8 mouse cellular contexts compared by ENCODE assay signal in the genomic region with DNA sequence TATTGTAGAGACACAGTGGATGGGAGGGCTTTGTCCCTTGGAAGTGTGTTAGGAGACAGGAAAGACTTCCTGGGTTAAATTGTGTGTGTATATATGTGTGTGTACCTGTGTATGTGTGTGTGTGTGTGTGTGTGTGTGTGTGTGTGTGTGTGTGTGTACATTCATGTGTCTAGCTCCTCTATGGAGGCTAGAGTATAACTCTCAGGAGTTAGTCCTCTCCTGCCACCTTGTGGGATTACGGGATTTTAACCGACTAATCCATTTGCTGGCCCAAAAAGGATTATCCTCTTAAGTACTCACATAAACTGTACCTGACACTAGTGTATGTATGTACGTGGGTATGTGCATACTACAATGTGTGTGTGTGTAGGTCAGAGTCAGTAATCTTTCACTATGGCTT.
DNase-seq lines count a peak whose midpoint lies in the region; ATAC-seq lines count a peak whose summit lies in the region.

No protein-coding gene starts in this region.

- peak; percentile 52; the same call in 1 of the 2 replicates for ATAC-seq in embryonic facial prominence, embryonic 12.5 days (ENCODE audit: insufficient number of reproducible peaks, insufficient read depth, low FRiP score, low TSS enrichment)
- ATAC-seq in limb, embryonic 13.5 days (ENCODE audit: low FRiP score, low read depth) = peak; percentile 64; the same call in 1 of the 2 replicates

- H3K4me2 ChIP-seq in embryonic facial prominence, embryonic 12.5 days (replicated peaks) = no peak overlapping the region
- H3K4me2 ChIP-seq in limb, embryonic 13.5 days (replicated peaks) = no peak overlapping the region

- H3K27ac ChIP-seq in embryonic facial prominence, embryonic 12.5 days = no peak overlapping the region
- H3K27ac ChIP-seq in limb, embryonic 13.5 days = no peak overlapping the region

- H3K27me3 ChIP-seq in embryonic facial prominence, embryonic 12.5 days = no peaks in the 10 kb centered on the region
- H3K27me3 ChIP-seq in limb, embryonic 13.5 days = no peaks in the 10 kb centered on the region

- peaks cover 5% of the 10 kb centered on the region; the same call in 1 of the 2 replicates for H3K36me3 ChIP-seq in embryonic facial prominence, embryonic 12.5 days
- H3K36me3 ChIP-seq in limb, embryonic 13.5 days = peaks cover 7% of the 10 kb centered on the region

- H3K4me3 ChIP-seq in embryonic facial prominence, embryonic 12.5 days = no peak overlapping the region
- no peak overlapping the region for H3K4me3 ChIP-seq in limb, embryonic 13.5 days

- no peaks in the 10 kb centered on the region for H3K9me3 ChIP-seq in embryonic facial prominence, embryonic 12.5 days
- no peaks in the 10 kb centered on the region for H3K9me3 ChIP-seq in limb, embryonic 13.5 days

- H3K4me1 ChIP-seq in embryonic facial prominence, embryonic 12.5 days = peaks cover 6% of the 10 kb centered on the region
- H3K4me1 ChIP-seq in limb, embryonic 13.5 days = no peaks in the 10 kb centered on the region

- WGBS in embryonic facial prominence, embryonic 12.5 days = 60% methylated on average over 3 of the region's 3 CpGs
- 53% methylated on average over 3 of the region's 3 CpGs for WGBS in limb, embryonic 13.5 days

- DNase-seq in heart, adult 18-20 months = peak; percentile 31 to 60
- no peak for DNase-seq in heart, postnatal 36 days
- DNase-seq in A20 (ENCODE audit: low read depth, low spot score) = peak; percentile 31
- DNase-seq in thymus, postnatal 14 days = no peak
- no peak for DNase-seq in frontal cortex, postnatal 25 days (ENCODE audit: low spot score in 2 of 2)
- DNase-seq in left cerebral cortex, postnatal 4 days = no peak

- intact Hi-C loops in heart, postnatal 36 days (cut with DNase I) = loop anchor here (1.0 to 5.0 kb wide), 3 partner anchors 192 to 347 kb away; no protein-coding TSS in a partner anchor
- intact Hi-C loops in left cerebral cortex, postnatal 4 days (cut with DNase I) = loop anchor here (10.0 kb wide), 1 partner anchor 274 kb away; the partner anchor contains the start of gene Srek1

- H3K9ac ChIP-seq in embryonic facial prominence, embryonic 12.5 days = no peak overlapping the region
- no peak overlapping the region for H3K9ac ChIP-seq in limb, embryonic 13.5 days

Comparison
In these comparisons a context has a peak if more than half of its experiments do, and no peak if none do; other contexts are left out.
1. DNase-seq: peak in heart, adult 18-20 months (2 of 2) and A20 (single experiment); none in heart, postnatal 36 days (0 of 2), thymus, postnatal 14 days (single experiment), frontal cortex, postnatal 25 days (0 of 2) and left cerebral cortex, postnatal 4 days (single experiment).